Mouse (Mus musculus) midbrain, embryonic 16.5 days (tissue): ENCODE data around the gene Ntn1. TPM values are rescaled to one million over a fixed set of nuclear protein-coding genes. Genes with fewer than 3 reads are reported as not detected.
A peak's percentile ranks its signal among the peaks of the same experiment; 100 is the strongest.

ENCODE experiments used
- ATAC-seq: fragments of 200-750 bp; cut with Nextera tagmentation; 2 replicates; pipeline ENCODE4 v1.8.0; 2017; ENCODE audit warnings: moderate TSS enrichment
- H3K27ac ChIP-seq: fragments of 300-500 bp; sonication (generic); 2 replicates; pipeline ENCODE4 v1.5.1; 2014; ENCODE audit warnings: mild to moderate bottlenecking, low read length, mixed read lengths
- H3K27me3 ChIP-seq: fragments of 300-500 bp; sonication (generic); 2 replicates; pipeline ENCODE4 v1.6.1; 2014; ENCODE audit warnings: low read depth, low read length, mixed read lengths; ENCODE audit not compliant: control insufficient read depth, insufficient read depth
- H3K36me3 ChIP-seq: fragments of 300-500 bp; sonication (generic); 2 replicates; pipeline ENCODE4 v1.6.1; 2014; ENCODE audit warnings: mild to moderate bottlenecking, low read length, moderate library complexity, mixed read lengths; ENCODE audit not compliant: control insufficient read depth, insufficient read depth
- H3K4me1 ChIP-seq: fragments of 300-500 bp; sonication (generic); 2 replicates; pipeline ENCODE4 v1.6.1; 2014; ENCODE audit warnings: mild to moderate bottlenecking, low read length, mixed read lengths; ENCODE audit not compliant: control insufficient read depth, insufficient read depth
- H3K4me2 ChIP-seq: fragments of 300-500 bp; sonication (generic); 2 replicates; pipeline ENCODE4 v1.6.1; 2014; ENCODE audit warnings: mild to moderate bottlenecking, low read length, mixed read lengths
- H3K4me3 ChIP-seq: fragments of 300-500 bp; sonication (generic); 2 replicates; pipeline ENCODE4 v1.5.1; 2014; ENCODE audit warnings: low read depth, mild to moderate bottlenecking, low read length, moderate library complexity, mixed read lengths
- H3K9ac ChIP-seq: fragments of 300-500 bp; sonication (generic); 2 replicates; pipeline ENCODE4 v1.6.1; 2014; ENCODE audit warnings: low read depth, low read length, mixed read lengths
- H3K9me3 ChIP-seq: fragments of 300-500 bp; sonication (generic); replicated peaks from 2 replicates; pipeline ENCODE4 v1.6.1; 2014; ENCODE audit warnings: mild to moderate bottlenecking, low read length, mixed read lengths; ENCODE audit not compliant: control insufficient read depth, poor library complexity, severe bottlenecking
- WGBS: fragments of 180-500 bp; shearing (Covaris S2); extraction: QIAGEN DNeasy Blood & Tissue Kit; methylation state at CpG from one replicate; pipeline ENCODE4 v1.1.7; 2014; 5-methylcytosine and 5-hydroxymethylcytosine counted together
- polyA plus RNA-seq: library from polyadenylated mRNA; unstranded; fragments of >200 nt; fragmentation: Nextera tagmentation; extraction: Ambion mirVana; gene quantifications from 2 replicates; pipeline ENCODE4 v1.2.1, GENCODE M21; 2015

Gene Ntn1
- polyA plus RNA-seq: 15.8 and 16.1 TPM in 2 replicates

GRCm38 (mm10) chr11:68400727-68401219, at the start of gene Ntn1:
Gene Ntn1 (minus strand): TSS chr11:68400823.
- H3K9ac ChIP-seq: peak within 1 kb of the TSS; percentile 63
- H3K27me3 ChIP-seq: peaks cover 27% of the 10 kb centered on the region
- H3K4me1 ChIP-seq: peaks cover 8% of the 10 kb centered on the region
- H3K36me3 ChIP-seq: no peaks in the 10 kb centered on the region
- peak within 1 kb of the TSS; percentile 93 for H3K4me2 ChIP-seq
- ATAC-seq: no peak
- no peaks in the 10 kb centered on the region for H3K9me3 ChIP-seq
- WGBS: 11% methylated on average over 11 of the region's 11 CpGs
- no peak within 1 kb of the TSS for H3K27ac ChIP-seq
- peak within 1 kb of the TSS; percentile 55 for H3K4me3 ChIP-seq

GRCm38 (mm10) chr11:68448356-68448755, 47.7 kb upstream of the Ntn1 start:
- Histone ChIP-seq H3K4me1 (peaks cover 11% of the 10 kb centered on the region), H3K27me3 (no peaks in the 10 kb centered on the region), H3K9me3 (no peaks in the 10 kb centered on the region), H3K36me3 (no peaks in the 10 kb centered on the region), H3K4me2 (no peak overlapping the region), H3K9ac (no peak overlapping the region), H3K4me3 (no peak overlapping the region), H3K27ac (no peak overlapping the region)
- WGBS: 91% methylated on average over 7 of the region's 7 CpGs
- ATAC-seq: no peak

GRCm38 (mm10) chr11:68447242-68447641, 46.6 kb upstream of the Ntn1 start:
- H3K4me1 ChIP-seq: peaks cover 11% of the 10 kb centered on the region
- 93% methylated on average over 2 of the region's 2 CpGs for WGBS
- H3K27me3 ChIP-seq: no peaks in the 10 kb centered on the region
- H3K36me3 ChIP-seq: no peaks in the 10 kb centered on the region
- no peak for ATAC-seq
- no peak overlapping the region for H3K4me2 ChIP-seq
- H3K27ac ChIP-seq: no peak overlapping the region
- H3K9ac ChIP-seq: no peak overlapping the region
- H3K4me3 ChIP-seq: no peak overlapping the region
- no peaks in the 10 kb centered on the region for H3K9me3 ChIP-seq

- Histone ChIP-seq H3K36me3 (no peaks in the 10 kb centered on the region), H3K27me3 (no peaks in the 10 kb centered on the region), H3K9me3 (no peaks in the 10 kb centered on the region), H3K9ac (no peak overlapping the region), H3K4me3 (no peak overlapping the region), H3K4me1 (peaks cover 11% of the 10 kb centered on the region), H3K27ac (no peak overlapping the region), H3K4me2 (no peak overlapping the region)
- 91% methylated on average over 4 of the region's 4 CpGs for WGBS
- no peak for ATAC-seq
Measured at GRCm38 (mm10) chr11:68446547-68446946, 45.9 kb upstream of the Ntn1 start.

GRCm38 (mm10) chr11:68445901-68446300, 45.3 kb upstream of the Ntn1 start:
- no peak for ATAC-seq
- no peak overlapping the region for H3K27ac ChIP-seq
- H3K4me3 ChIP-seq: no peak overlapping the region
- H3K9me3 ChIP-seq: no peaks in the 10 kb centered on the region
- peaks cover 4% of the 10 kb centered on the region for H3K4me1 ChIP-seq
- H3K36me3 ChIP-seq: no peaks in the 10 kb centered on the region
- no peaks in the 10 kb centered on the region for H3K27me3 ChIP-seq
- H3K4me2 ChIP-seq: no peak overlapping the region
- WGBS: 88% methylated on average over 4 of the region's 4 CpGs
- H3K9ac ChIP-seq: no peak overlapping the region

- Histone ChIP-seq H3K27me3 (no peaks in the 10 kb centered on the region), H3K4me1 (no peaks in the 10 kb centered on the region), H3K9me3 (no peaks in the 10 kb centered on the region), H3K9ac (no peak overlapping the region), H3K27ac (no peak overlapping the region), H3K36me3 (no peaks in the 10 kb centered on the region), H3K4me3 (no peak overlapping the region), H3K4me2 (no peak overlapping the region)
- 76% methylated on average over 12 of the region's 12 CpGs for WGBS
- no peak for ATAC-seq
Measured at GRCm38 (mm10) chr11:68442983-68443638, 42.5 kb upstream of the Ntn1 start.

- no peaks in the 10 kb centered on the region for H3K27me3 ChIP-seq
- no peak overlapping the region for H3K4me3 ChIP-seq
- no peaks in the 10 kb centered on the region for H3K9me3 ChIP-seq
- no peaks in the 10 kb centered on the region for H3K4me1 ChIP-seq
- 90% methylated on average over 8 of the region's 8 CpGs for WGBS
- no peak overlapping the region for H3K4me2 ChIP-seq
- no peaks in the 10 kb centered on the region for H3K36me3 ChIP-seq
- no peak overlapping the region for H3K27ac ChIP-seq
- no peak for ATAC-seq
- H3K9ac ChIP-seq: no peak overlapping the region
Measured at GRCm38 (mm10) chr11:68442346-68442745, 41.7 kb upstream of the Ntn1 start.

GRCm38 (mm10) chr11:68440965-68441364, 40.3 kb upstream of the Ntn1 start:
- no peak overlapping the region for H3K4me2 ChIP-seq
- no peaks in the 10 kb centered on the region for H3K27me3 ChIP-seq
- H3K9ac ChIP-seq: no peak overlapping the region
- no peak overlapping the region for H3K27ac ChIP-seq
- no peaks in the 10 kb centered on the region for H3K36me3 ChIP-seq
- no peaks in the 10 kb centered on the region for H3K9me3 ChIP-seq
- no peaks in the 10 kb centered on the region for H3K4me1 ChIP-seq
- H3K4me3 ChIP-seq: no peak overlapping the region
- ATAC-seq: no peak
- WGBS: 81% methylated on average over 5 of the region's 5 CpGs

GRCm38 (mm10) chr11:68440100-68440499, 39.5 kb upstream of the Ntn1 start:
- H3K27ac ChIP-seq: no peak overlapping the region
- H3K4me2 ChIP-seq: no peak overlapping the region
- 84% methylated on average over 9 of the region's 9 CpGs for WGBS
- H3K27me3 ChIP-seq: no peaks in the 10 kb centered on the region
- H3K4me3 ChIP-seq: no peak overlapping the region
- no peaks in the 10 kb centered on the region for H3K4me1 ChIP-seq
- H3K9me3 ChIP-seq: no peaks in the 10 kb centered on the region
- no peak for ATAC-seq
- H3K36me3 ChIP-seq: no peaks in the 10 kb centered on the region
- H3K9ac ChIP-seq: no peak overlapping the region
